Comparison of ENCODE assay signal across 8 mouse cellular contexts in genomic region chr16:37867791-37868505, GRCm38 (mm10). TPM values are rescaled to one million over a fixed set of nuclear protein-coding genes. Genes with fewer than 3 reads are reported as not detected.
DNase-seq lines count a peak whose midpoint lies in the region; ATAC-seq and TF ChIP-seq lines count a peak whose summit lies in the region.

Gene Lrrc58, plus strand, starts transcription at chr16:37868389.

- H3K4me1 ChIP-seq in embryonic facial prominence, embryonic 13.5 days: peaks cover 19% of the 10 kb centered on the region
- peaks cover 12% of the 10 kb centered on the region; the same call in 1 of the 2 replicates for H3K4me1 ChIP-seq in kidney, embryonic 14.5 days (ENCODE audit: control insufficient read depth, insufficient read depth, low read length)
- H3K4me1 ChIP-seq in limb, embryonic 15.5 days: peaks cover 21% of the 10 kb centered on the region; the same call in 1 of the 2 replicates
- peaks cover 17% of the 10 kb centered on the region for H3K4me1 ChIP-seq in midbrain, postnatal 0 days (ENCODE audit: insufficient read depth, low read length)

- H3K36me3 ChIP-seq in embryonic facial prominence, embryonic 13.5 days: no peaks in the 10 kb centered on the region
- H3K36me3 ChIP-seq in kidney, embryonic 14.5 days (ENCODE audit: control insufficient read depth, insufficient read depth, low read length): no peaks in the 10 kb centered on the region; the same call in 1 of the 2 replicates
- 0 out of 2 replicates have a peak, but pooled peaks cover 3% of the 10 kb centered on the region for H3K36me3 ChIP-seq in limb, embryonic 15.5 days
- H3K36me3 ChIP-seq in midbrain, postnatal 0 days (ENCODE audit: insufficient read depth, low read length): no peaks in the 10 kb centered on the region

- under 1% methylated on average over 86 of the region's 86 CpGs for WGBS in embryonic facial prominence, embryonic 13.5 days
- under 1% methylated on average over 81 of the region's 86 CpGs for WGBS in kidney, embryonic 14.5 days
- WGBS in limb, embryonic 15.5 days: 1% methylated on average over 85 of the region's 86 CpGs
- WGBS in midbrain, postnatal 0 days: under 1% methylated on average over 82 of the region's 86 CpGs

- peak within 1 kb of the TSS; percentile 98 for H3K9ac ChIP-seq in embryonic facial prominence, embryonic 13.5 days
- H3K9ac ChIP-seq in kidney, embryonic 14.5 days (ENCODE audit: low read depth, low read length): peak within 1 kb of the TSS; percentile 99
- H3K9ac ChIP-seq in limb, embryonic 15.5 days: peak within 1 kb of the TSS; percentile 95
- peak within 1 kb of the TSS; percentile 98 for H3K9ac ChIP-seq in midbrain, postnatal 0 days (replicated peaks; ENCODE audit: low read length, poor library complexity, severe bottlenecking)

- peak within 1 kb of the TSS; percentile 98 for H3K27ac ChIP-seq in embryonic facial prominence, embryonic 13.5 days
- peak within 1 kb of the TSS; percentile 99 for H3K27ac ChIP-seq in kidney, embryonic 14.5 days (ENCODE audit: low read depth, low read length)
- peak within 1 kb of the TSS; percentile 99 for H3K27ac ChIP-seq in limb, embryonic 15.5 days
- H3K27ac ChIP-seq in midbrain, postnatal 0 days (ENCODE audit: low read depth, low read length): peak within 1 kb of the TSS; percentile 99

- ATAC-seq in embryonic facial prominence, embryonic 13.5 days (ENCODE audit: insufficient number of reproducible peaks, insufficient read depth, low FRiP score, low TSS enrichment, low read depth): peak; percentile 90
- peak; percentile 96 for ATAC-seq in kidney, embryonic 14.5 days (ENCODE audit: low FRiP score, low TSS enrichment)
- peak; percentile 91 for ATAC-seq in limb, embryonic 15.5 days (ENCODE audit: insufficient number of reproducible peaks, low FRiP score, low TSS enrichment, low read depth)
- ATAC-seq in midbrain, postnatal 0 days (ENCODE audit: low FRiP score): peak; percentile 96

- no peaks in the 10 kb centered on the region for H3K27me3 ChIP-seq in embryonic facial prominence, embryonic 13.5 days
- no peaks in the 10 kb centered on the region for H3K27me3 ChIP-seq in kidney, embryonic 14.5 days (ENCODE audit: control insufficient read depth, insufficient read depth, low read length)
- H3K27me3 ChIP-seq in limb, embryonic 15.5 days: no peaks in the 10 kb centered on the region
- H3K27me3 ChIP-seq in midbrain, postnatal 0 days (ENCODE audit: insufficient read depth, low read length): no peaks in the 10 kb centered on the region

- H3K4me2 ChIP-seq in embryonic facial prominence, embryonic 13.5 days: peak within 1 kb of the TSS; percentile 71
- H3K4me2 ChIP-seq in kidney, embryonic 14.5 days (replicated peaks; ENCODE audit: low read depth, low read length): peak within 1 kb of the TSS; percentile 81
- H3K4me2 ChIP-seq in limb, embryonic 15.5 days: peak within 1 kb of the TSS; percentile 76
- peak within 1 kb of the TSS; percentile 69 for H3K4me2 ChIP-seq in midbrain, postnatal 0 days (ENCODE audit: low read depth, low read length, poor library complexity, severe bottlenecking)

- H3K9me3 ChIP-seq in embryonic facial prominence, embryonic 13.5 days: no peaks in the 10 kb centered on the region
- no peaks in the 10 kb centered on the region for H3K9me3 ChIP-seq in kidney, embryonic 14.5 days (ENCODE audit: control insufficient read depth, low read length)
- H3K9me3 ChIP-seq in limb, embryonic 15.5 days: no peaks in the 10 kb centered on the region
- H3K9me3 ChIP-seq in midbrain, postnatal 0 days (ENCODE audit: low read length): no peaks in the 10 kb centered on the region

- DNase-seq in 416B (ENCODE audit: low read depth): peak; percentile 61
- peak; percentile 66 to 72 for DNase-seq in adrenal gland, postnatal 4 days (ENCODE audit: low spot score in 2 of 2)
- DNase-seq in heart, adult 9 months (ENCODE audit: low spot score in 2 of 2): peak; percentile 88 to 91
- peak; percentile 88 for DNase-seq in midbrain, postnatal 0 days (ENCODE audit: low spot score)
- peak; percentile 53 to 63 for DNase-seq in spleen, postnatal 14 days (ENCODE audit: low spot score in 2 of 2)

- H3K4me3 ChIP-seq in embryonic facial prominence, embryonic 13.5 days: peak within 1 kb of the TSS; percentile 96
- H3K4me3 ChIP-seq in kidney, embryonic 14.5 days (ENCODE audit: low read length): peak within 1 kb of the TSS; percentile 98
- peak within 1 kb of the TSS; percentile 92 for H3K4me3 ChIP-seq in limb, embryonic 15.5 days
- H3K4me3 ChIP-seq in midbrain, postnatal 0 days (ENCODE audit: low read depth, low read length): peak within 1 kb of the TSS; percentile 73

- TF ChIP-seq CTCF in midbrain, postnatal 0 days (IDR thresholded peaks at IDR 0.05): no peak

RNA-seq across cellular contexts. Expression of gene Lrrc58, which starts in this region (rescaled TPM):
- 100 to 1,000 TPM; 180 to 183 TPM for total RNA-seq in adrenal gland, postnatal 4 days (2021)
- 63.6 and 63.7 TPM in 2 replicates for polyA plus RNA-seq in embryonic facial prominence, embryonic 13.5 days (2015; fragmentation: Nextera tagmentation; extraction: Ambion mirVana)
- polyA plus RNA-seq in kidney, embryonic 14.5 days (2014; fragmentation: Nextera tagmentation; extraction: Ambion mirVana): 51.5 and 78.1 TPM in 2 replicates
- polyA plus RNA-seq in limb, embryonic 15.5 days (2015; fragmentation: Nextera tagmentation; extraction: Ambion mirVana): 48.4 and 53.1 TPM in 2 replicates
- total RNA-seq in midbrain, postnatal 0 days (2014; rRNA removed): 88.2 and 106 TPM in 2 replicates
- polyA plus RNA-seq in midbrain, postnatal 0 days (2015; fragmentation: Nextera tagmentation; extraction: Ambion mirVana): 40.7 and 46.1 TPM in 2 replicates

Comparison
In these comparisons a context has a peak if more than half of its experiments do, and no peak if none do; other contexts are left out.
1. Peak in every context shown above with its lines: DNase-seq, ATAC-seq, H3K4me3 ChIP-seq and H3K27ac ChIP-seq.